Mouse (Mus musculus): Measurements from ENCODE around the gene Frmd5.

Gene Frmd5

GRCm38 (mm10) chr2:121761281-121761795 lies 45.5 kb downstream of the Frmd5 start:
- DNase-seq (ENCODE audit: low spot score in 2 of 2), result no peak

GRCm38 (mm10) chr2:121760646-121761045 lies 46.2 kb downstream of the Frmd5 start:
- DNase-seq (ENCODE audit: low spot score in 2 of 2), result no peak

- DNase-seq (ENCODE audit: low spot score in 2 of 2), result no peak
Observed at GRCm38 (mm10) chr2:121758258-121758657, 48.6 kb downstream of the Frmd5 start.

- DNase-seq (ENCODE audit: low spot score in 2 of 2), result no peak
Observed at GRCm38 (mm10) chr2:121756336-121756735, 50.6 kb downstream of the Frmd5 start.

- no peak for DNase-seq (ENCODE audit: low spot score in 2 of 2)
Observed at GRCm38 (mm10) chr2:121755056-121755455, 51.8 kb downstream of the Frmd5 start.

- peak in 1 of 2 experiments; percentile 72 for DNase-seq (ENCODE audit: low spot score in 2 of 2)
Observed at GRCm38 (mm10) chr2:121750121-121750520, 56.8 kb downstream of the Frmd5 start.

- no peak for DNase-seq (ENCODE audit: low spot score in 2 of 2)
Observed at GRCm38 (mm10) chr2:121741151-121741550, 65.7 kb downstream of the Frmd5 start.

GRCm38 (mm10) chr2:121739410-121739809 lies 67.5 kb downstream of the Frmd5 start:
- no peak for DNase-seq (ENCODE audit: low spot score in 2 of 2)

- no peak for DNase-seq (ENCODE audit: low spot score in 2 of 2)
Observed at GRCm38 (mm10) chr2:121733426-121733825, 73.5 kb downstream of the Frmd5 start.

GRCm38 (mm10) chr2:121730486-121730885 lies 76.4 kb downstream of the Frmd5 start:
- DNase-seq (ENCODE audit: low spot score in 2 of 2), result no peak

- DNase-seq (ENCODE audit: low spot score in 2 of 2), result no peak
Observed at GRCm38 (mm10) chr2:121728907-121729575, 77.8 kb downstream of the Frmd5 start.

GRCm38 (mm10) chr2:121724866-121725265 lies 82.0 kb downstream of the Frmd5 start:
- DNase-seq (ENCODE audit: low spot score in 2 of 2), result no peak

- no peak for DNase-seq (ENCODE audit: low spot score in 2 of 2)
Observed at GRCm38 (mm10) chr2:121723796-121724195, 83.1 kb downstream of the Frmd5 start.

- DNase-seq (ENCODE audit: low spot score in 2 of 2), result no peak
Observed at GRCm38 (mm10) chr2:121719000-121719399, 87.9 kb downstream of the Frmd5 start.

- no peak for DNase-seq (ENCODE audit: low spot score in 2 of 2)
Observed at GRCm38 (mm10) chr2:121717133-121717532, 89.8 kb downstream of the Frmd5 start.

GRCm38 (mm10) chr2:121713567-121713966 lies 93.3 kb downstream of the Frmd5 start:
- no peak for DNase-seq (ENCODE audit: low spot score in 2 of 2)

GRCm38 (mm10) chr2:121711748-121712384 lies 95.0 kb downstream of the Frmd5 start:
- no peak for DNase-seq (ENCODE audit: low spot score in 2 of 2)

- DNase-seq (ENCODE audit: low spot score in 2 of 2), result no peak
Observed at GRCm38 (mm10) chr2:121709096-121709495, 97.8 kb downstream of the Frmd5 start.

GRCm38 (mm10) chr2:121707461-121707860 lies 99.4 kb downstream of the Frmd5 start:
- DNase-seq (ENCODE audit: low spot score in 2 of 2), result no peak

- DNase-seq (ENCODE audit: low spot score in 2 of 2), result no peak
Observed at GRCm38 (mm10) chr2:121705756-121706155, 101.1 kb downstream of the Frmd5 start.

GRCm38 (mm10) chr2:121699331-121699730 lies 107.6 kb downstream of the Frmd5 start:
- DNase-seq (ENCODE audit: low spot score in 2 of 2), result no peak

GRCm38 (mm10) chr2:121695436-121695835 lies 111.5 kb downstream of the Frmd5 start:
- DNase-seq (ENCODE audit: low spot score in 2 of 2), result no peak

- no peak for DNase-seq (ENCODE audit: low spot score in 2 of 2)
Observed at GRCm38 (mm10) chr2:121688107-121688506, 118.8 kb downstream of the Frmd5 start.

Measured in frontal cortex, postnatal 36 days (tissue).